Mouse (Mus musculus): ENCODE data around the gene Il22ra2. TPM values are rescaled to one million over a fixed set of nuclear protein-coding genes. Genes with fewer than 3 reads are reported as not detected.

Il22ra2 gene
- polyA plus RNA-seq, 1 experiment from 2014 or later = not detected

DNA sequence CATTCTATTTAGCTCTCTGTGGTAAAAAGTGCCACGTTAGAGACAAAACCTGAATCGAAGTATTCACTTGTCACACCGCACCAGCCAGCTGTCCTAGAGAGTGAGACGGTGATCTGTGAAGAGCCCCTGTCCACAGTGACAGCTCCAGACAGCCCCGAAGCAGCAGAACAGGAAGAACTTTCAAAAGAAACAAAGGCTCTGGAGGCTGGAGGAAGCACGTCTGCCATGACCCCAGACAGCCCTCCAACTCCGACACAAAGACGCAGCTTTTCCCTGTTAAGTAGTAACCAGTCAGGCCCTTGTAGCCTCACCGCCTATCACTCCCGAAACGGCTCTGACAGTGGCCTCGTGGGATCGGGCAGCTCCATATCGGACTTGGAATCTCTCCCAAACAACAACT lies 12.7 kb upstream of the Il22ra2 start:
- peak; percentile 70 for ATAC-seq (replicated peaks; ENCODE audit: insufficient number of reproducible peaks, low FRiP score, low TSS enrichment, low read depth)
- Histone ChIP-seq H3K4me3 (ENCODE audit: low read depth, low read length) (no peak overlapping the region), H3K27ac (replicated peaks; ENCODE audit: low read depth, low read length) (no peak overlapping the region), H3K9ac (replicated peaks; ENCODE audit: low read length) (no peak overlapping the region), H3K4me1 (ENCODE audit: control insufficient read depth, insufficient read depth, low read length) (no peaks in the 10 kb centered on the region), H3K27me3 (ENCODE audit: control insufficient read depth, insufficient read depth, low read length) (no peaks in the 10 kb centered on the region), H3K4me2 (ENCODE audit: low read depth, low read length) (no peak overlapping the region), H3K9me3 (replicated peaks; ENCODE audit: control insufficient read depth, low read length) (no peaks in the 10 kb centered on the region), H3K36me3 (replicated peaks; ENCODE audit: control insufficient read depth, insufficient read depth, low read depth, low read length) (no peaks in the 10 kb centered on the region; the same call in 1 of the 2 replicates)
- WGBS = 35% methylated on average over 14 of the region's 14 CpGs
- DNase-seq (ENCODE audit: low spot score) = no peak

DNA sequence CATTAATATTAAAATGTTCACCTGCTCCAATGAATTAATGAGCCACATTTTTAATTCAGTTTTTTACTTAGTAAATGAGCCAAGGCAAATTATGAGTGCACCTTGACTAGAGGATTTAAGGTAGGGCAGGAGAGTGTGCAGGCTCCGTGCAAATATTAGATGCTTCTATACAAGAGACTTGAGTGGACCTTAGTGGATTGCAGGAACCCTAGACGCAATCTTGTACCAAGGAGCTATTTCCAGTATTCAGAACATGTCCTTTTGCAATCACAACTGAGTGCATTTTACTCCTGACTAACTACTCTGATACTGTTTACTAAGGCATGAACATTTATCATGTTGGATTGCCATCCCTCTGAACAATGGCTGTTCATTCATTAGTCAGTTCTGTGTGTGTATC lies 10.2 kb upstream of the Il22ra2 start:
- no peaks in the 10 kb centered on the region for H3K9me3 ChIP-seq (replicated peaks; ENCODE audit: control insufficient read depth, low read length)
- 56% methylated on average over 2 of the region's 2 CpGs for WGBS
- DNase-seq (ENCODE audit: low spot score) (no peak), ATAC-seq (replicated peaks; ENCODE audit: insufficient number of reproducible peaks, low FRiP score, low TSS enrichment, low read depth) (no peak)
- no peak overlapping the region for H3K4me3 ChIP-seq (ENCODE audit: low read depth, low read length)
- H3K9ac ChIP-seq (replicated peaks; ENCODE audit: low read length) = no peak overlapping the region
- H3K36me3 ChIP-seq (replicated peaks; ENCODE audit: control insufficient read depth, insufficient read depth, low read depth, low read length) = no peaks in the 10 kb centered on the region
- no peaks in the 10 kb centered on the region for H3K4me1 ChIP-seq (ENCODE audit: control insufficient read depth, insufficient read depth, low read length)
- H3K27ac ChIP-seq (replicated peaks; ENCODE audit: low read depth, low read length) = no peak overlapping the region
- no peak overlapping the region for H3K4me2 ChIP-seq (ENCODE audit: low read depth, low read length)
- no peaks in the 10 kb centered on the region for H3K27me3 ChIP-seq (ENCODE audit: control insufficient read depth, insufficient read depth, low read length)

DNA sequence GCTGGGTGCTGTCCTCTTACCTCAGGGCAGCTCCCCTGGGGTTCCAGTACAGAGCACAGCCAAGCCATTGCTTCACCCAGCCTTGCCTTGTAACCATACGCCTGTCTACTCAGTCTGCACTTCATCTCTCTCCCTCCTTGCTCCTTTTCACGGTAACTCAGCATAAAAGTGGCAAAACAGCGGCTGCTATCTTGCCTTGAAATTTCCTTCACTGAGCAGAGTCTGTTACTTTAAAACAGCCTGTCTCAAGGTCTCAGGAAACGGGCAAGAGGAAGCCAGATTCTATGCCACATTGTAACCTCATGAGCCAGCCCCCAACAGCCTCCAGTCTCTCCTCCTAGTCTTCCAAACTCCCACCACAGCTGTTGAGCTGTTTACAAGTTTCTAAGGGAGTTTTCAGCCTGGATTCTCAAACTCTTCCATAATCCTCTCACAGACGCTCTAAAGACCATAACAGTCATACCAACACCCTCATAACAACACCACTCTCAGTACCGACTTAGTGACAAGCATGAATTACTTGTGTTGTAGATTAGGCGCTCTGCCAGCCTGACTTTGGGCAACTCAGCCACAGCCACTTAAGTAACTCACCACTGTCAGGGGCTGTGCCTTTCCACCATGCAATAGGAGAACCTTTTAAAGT lies 8.6 kb upstream of the Il22ra2 start:
- Histone ChIP-seq H3K36me3 (replicated peaks; ENCODE audit: control insufficient read depth, insufficient read depth, low read depth, low read length) (no peaks in the 10 kb centered on the region), H3K4me2 (ENCODE audit: low read depth, low read length) (no peak overlapping the region), H3K9ac (replicated peaks; ENCODE audit: low read length) (no peak overlapping the region), H3K27ac (replicated peaks; ENCODE audit: low read depth, low read length) (no peak overlapping the region), H3K9me3 (replicated peaks; ENCODE audit: control insufficient read depth, low read length) (no peaks in the 10 kb centered on the region), H3K4me3 (ENCODE audit: low read depth, low read length) (no peak overlapping the region), H3K27me3 (ENCODE audit: control insufficient read depth, insufficient read depth, low read length) (no peaks in the 10 kb centered on the region), H3K4me1 (ENCODE audit: control insufficient read depth, insufficient read depth, low read length) (no peaks in the 10 kb centered on the region)
- no peak for ATAC-seq (replicated peaks; ENCODE audit: insufficient number of reproducible peaks, low FRiP score, low TSS enrichment, low read depth)
- WGBS = 54% methylated on average over 7 of the region's 7 CpGs
- DNase-seq (ENCODE audit: low spot score) = no peak

DNA sequence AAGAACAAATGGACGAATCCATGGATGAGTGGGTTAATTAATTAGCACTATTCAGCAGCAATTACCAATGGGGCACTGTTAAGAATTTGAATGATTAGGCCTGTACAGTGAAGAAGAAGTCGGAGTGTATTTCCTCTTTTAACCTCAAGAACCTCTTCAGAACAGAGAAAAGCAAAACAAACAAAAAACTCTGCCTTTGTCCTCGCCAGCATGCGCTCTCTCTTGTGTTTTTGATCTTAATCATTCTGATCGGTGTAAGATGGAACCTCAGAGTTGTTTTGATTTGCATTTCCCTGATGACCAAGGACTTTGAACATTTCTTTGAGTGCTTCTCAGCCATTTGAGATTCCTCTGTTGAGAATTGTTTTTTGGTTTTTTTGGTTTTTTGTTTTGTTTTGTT lies 2.1 kb upstream of the Il22ra2 start:
- Histone ChIP-seq H3K4me3 (ENCODE audit: low read depth, low read length) (no peak overlapping the region), H3K27me3 (ENCODE audit: control insufficient read depth, insufficient read depth, low read length) (no peaks in the 10 kb centered on the region), H3K4me2 (ENCODE audit: low read depth, low read length) (no peak overlapping the region), H3K27ac (replicated peaks; ENCODE audit: low read depth, low read length) (no peak overlapping the region), H3K9ac (replicated peaks; ENCODE audit: low read length) (no peak overlapping the region), H3K4me1 (ENCODE audit: control insufficient read depth, insufficient read depth, low read length) (no peaks in the 10 kb centered on the region), H3K36me3 (replicated peaks; ENCODE audit: control insufficient read depth, insufficient read depth, low read depth, low read length) (no peaks in the 10 kb centered on the region), H3K9me3 (replicated peaks; ENCODE audit: control insufficient read depth, low read length) (no peaks in the 10 kb centered on the region)
- no peak for DNase-seq (ENCODE audit: low spot score)
- WGBS = 69% methylated on average over 5 of the region's 5 CpGs
- ATAC-seq (replicated peaks; ENCODE audit: insufficient number of reproducible peaks, low FRiP score, low TSS enrichment, low read depth) = no peak

DNA sequence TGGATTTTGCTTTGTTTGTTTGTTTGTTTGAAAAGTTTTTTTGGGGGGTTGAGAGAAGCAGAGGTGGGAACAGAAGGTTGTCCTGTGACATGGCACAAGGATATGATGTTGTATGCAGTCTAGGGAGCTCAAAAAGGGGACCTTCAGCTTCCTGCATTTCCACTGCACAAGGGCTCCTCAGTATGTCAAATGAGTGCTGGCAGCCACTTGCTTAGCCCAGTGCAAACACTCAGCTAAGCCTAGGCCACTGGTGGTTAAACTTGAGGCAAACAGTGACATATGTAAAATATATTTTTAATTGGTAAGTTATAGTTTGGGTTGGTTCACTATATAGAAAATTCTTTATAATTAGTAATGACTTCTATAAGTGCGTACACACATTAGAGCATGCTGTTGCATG lies 2.8 kb downstream of the Il22ra2 start:
- ATAC-seq (replicated peaks; ENCODE audit: insufficient number of reproducible peaks, low FRiP score, low TSS enrichment, low read depth) (no peak), DNase-seq (ENCODE audit: low spot score) (no peak)
- Histone ChIP-seq H3K4me2 (ENCODE audit: low read depth, low read length) (no peak overlapping the region), H3K9ac (replicated peaks; ENCODE audit: low read length) (no peak overlapping the region), H3K9me3 (replicated peaks; ENCODE audit: control insufficient read depth, low read length) (no peaks in the 10 kb centered on the region), H3K36me3 (replicated peaks; ENCODE audit: control insufficient read depth, insufficient read depth, low read depth, low read length) (no peaks in the 10 kb centered on the region), H3K27me3 (ENCODE audit: control insufficient read depth, insufficient read depth, low read length) (no peaks in the 10 kb centered on the region), H3K4me1 (ENCODE audit: control insufficient read depth, insufficient read depth, low read length) (no peaks in the 10 kb centered on the region), H3K4me3 (ENCODE audit: low read depth, low read length) (no peak overlapping the region), H3K27ac (replicated peaks; ENCODE audit: low read depth, low read length) (no peak overlapping the region)
- WGBS = 95% methylated on average over 1 of the region's 1 CpGs

DNA sequence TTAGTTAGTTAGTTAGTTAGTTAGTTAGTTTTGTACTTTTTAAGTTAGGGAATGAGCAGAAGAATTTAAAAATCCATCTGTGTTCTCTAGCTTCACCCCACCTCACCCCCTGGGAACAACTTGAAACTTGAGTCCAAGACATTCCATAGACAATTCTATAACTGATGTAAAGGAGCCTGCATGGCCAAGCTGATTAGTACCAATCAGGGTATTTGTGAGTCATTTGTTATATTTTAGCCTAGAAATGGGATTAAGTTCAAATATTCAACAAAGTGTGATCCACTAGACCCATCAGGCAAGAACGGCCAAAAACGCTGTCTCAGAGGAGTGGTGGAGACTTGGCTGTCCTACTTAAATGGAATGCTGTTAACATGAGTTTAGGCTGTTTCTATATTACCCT lies 5.5 kb downstream of the Il22ra2 start:
- Histone ChIP-seq H3K27ac (replicated peaks; ENCODE audit: low read depth, low read length) (no peak overlapping the region), H3K4me3 (ENCODE audit: low read depth, low read length) (no peak overlapping the region), H3K4me1 (ENCODE audit: control insufficient read depth, insufficient read depth, low read length) (no peaks in the 10 kb centered on the region), H3K4me2 (ENCODE audit: low read depth, low read length) (no peak overlapping the region), H3K27me3 (ENCODE audit: control insufficient read depth, insufficient read depth, low read length) (no peaks in the 10 kb centered on the region), H3K36me3 (replicated peaks; ENCODE audit: control insufficient read depth, insufficient read depth, low read depth, low read length) (no peaks in the 10 kb centered on the region), H3K9me3 (replicated peaks; ENCODE audit: control insufficient read depth, low read length) (no peaks in the 10 kb centered on the region), H3K9ac (replicated peaks; ENCODE audit: low read length) (no peak overlapping the region)
- ATAC-seq (replicated peaks; ENCODE audit: insufficient number of reproducible peaks, low FRiP score, low TSS enrichment, low read depth) = no peak
- no peak for DNase-seq (ENCODE audit: low spot score)
- WGBS = 85% methylated on average over 2 of the region's 2 CpGs

DNA sequence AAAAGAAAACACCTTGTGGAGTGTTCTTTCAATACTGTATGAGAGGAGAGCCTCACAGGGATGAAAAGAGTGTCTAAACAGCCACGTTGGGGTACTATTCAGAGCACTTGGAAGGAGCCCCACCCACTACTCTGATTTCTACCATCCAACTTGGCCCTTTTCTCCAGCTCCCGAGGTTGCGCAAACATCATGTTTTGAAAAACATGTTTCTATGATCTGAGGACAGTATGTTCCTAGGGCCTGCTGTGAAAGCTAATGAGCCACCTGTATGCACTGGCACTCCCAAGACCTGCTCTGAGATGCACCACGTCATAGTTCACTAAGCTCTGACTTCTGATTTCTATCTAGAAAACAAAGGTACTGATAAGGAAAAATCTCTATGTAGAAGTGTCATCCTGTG lies 6.0 kb downstream of the Il22ra2 start:
- DNase-seq (ENCODE audit: low spot score) (no peak), ATAC-seq (replicated peaks; ENCODE audit: insufficient number of reproducible peaks, low FRiP score, low TSS enrichment, low read depth) (no peak)
- Histone ChIP-seq H3K9ac (replicated peaks; ENCODE audit: low read length) (no peak overlapping the region), H3K9me3 (replicated peaks; ENCODE audit: control insufficient read depth, low read length) (no peaks in the 10 kb centered on the region), H3K36me3 (replicated peaks; ENCODE audit: control insufficient read depth, insufficient read depth, low read depth, low read length) (no peaks in the 10 kb centered on the region), H3K27me3 (ENCODE audit: control insufficient read depth, insufficient read depth, low read length) (no peaks in the 10 kb centered on the region), H3K4me1 (ENCODE audit: control insufficient read depth, insufficient read depth, low read length) (no peaks in the 10 kb centered on the region), H3K4me3 (ENCODE audit: low read depth, low read length) (no peak overlapping the region), H3K4me2 (ENCODE audit: low read depth, low read length) (no peak overlapping the region), H3K27ac (replicated peaks; ENCODE audit: low read depth, low read length) (no peak overlapping the region)
- 83% methylated on average over 4 of the region's 4 CpGs for WGBS

DNA sequence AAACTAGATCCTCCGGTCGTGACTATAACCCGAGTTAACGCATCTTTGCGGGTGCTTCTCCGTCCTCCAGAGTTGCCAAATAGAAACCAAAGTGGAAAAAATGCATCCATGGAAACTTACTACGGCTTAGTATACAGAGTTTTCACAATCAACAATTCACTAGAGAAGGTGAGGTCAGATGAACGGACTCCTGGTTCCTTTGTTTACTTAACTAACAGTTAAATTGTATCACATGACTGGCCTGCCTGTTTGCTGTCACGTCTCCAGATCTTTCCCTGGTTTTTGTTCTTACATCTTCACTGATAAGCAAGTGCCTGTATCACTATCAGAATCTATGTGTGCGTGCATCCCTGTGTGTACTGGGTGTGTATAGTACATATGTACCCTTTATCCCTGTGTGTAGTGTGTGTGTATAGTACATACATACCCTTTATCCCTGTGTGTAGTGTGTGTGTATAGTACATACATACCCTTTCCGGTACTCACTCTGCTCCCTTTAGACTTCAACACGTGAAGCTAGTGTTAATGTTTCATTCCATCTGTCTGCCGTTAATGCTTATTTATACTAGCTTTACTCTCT lies 9.9 kb downstream of the Il22ra2 start:
- WGBS = 73% methylated on average over 13 of the region's 13 CpGs
- Histone ChIP-seq H3K9ac (replicated peaks; ENCODE audit: low read length) (no peak overlapping the region), H3K9me3 (replicated peaks; ENCODE audit: control insufficient read depth, low read length) (no peaks in the 10 kb centered on the region), H3K4me1 (ENCODE audit: control insufficient read depth, insufficient read depth, low read length) (no peaks in the 10 kb centered on the region), H3K27ac (replicated peaks; ENCODE audit: low read depth, low read length) (no peak overlapping the region), H3K27me3 (ENCODE audit: control insufficient read depth, insufficient read depth, low read length) (no peaks in the 10 kb centered on the region), H3K4me2 (ENCODE audit: low read depth, low read length) (no peak overlapping the region), H3K36me3 (replicated peaks; ENCODE audit: control insufficient read depth, insufficient read depth, low read depth, low read length) (no peaks in the 10 kb centered on the region), H3K4me3 (ENCODE audit: low read depth, low read length) (no peak overlapping the region)
- DNase-seq (ENCODE audit: low spot score) (no peak), ATAC-seq (replicated peaks; ENCODE audit: insufficient number of reproducible peaks, low FRiP score, low TSS enrichment, low read depth) (no peak)
